Mouse (Mus musculus): Measurements from ENCODE around the gene Fgf18. TPM values are rescaled to one million over a fixed set of nuclear protein-coding genes. Genes with fewer than 3 reads are reported as not detected.

Gene Fgf18
- polyA plus RNA-seq, 1 experiment from 2014 or later = 10.9 TPM

DNA sequence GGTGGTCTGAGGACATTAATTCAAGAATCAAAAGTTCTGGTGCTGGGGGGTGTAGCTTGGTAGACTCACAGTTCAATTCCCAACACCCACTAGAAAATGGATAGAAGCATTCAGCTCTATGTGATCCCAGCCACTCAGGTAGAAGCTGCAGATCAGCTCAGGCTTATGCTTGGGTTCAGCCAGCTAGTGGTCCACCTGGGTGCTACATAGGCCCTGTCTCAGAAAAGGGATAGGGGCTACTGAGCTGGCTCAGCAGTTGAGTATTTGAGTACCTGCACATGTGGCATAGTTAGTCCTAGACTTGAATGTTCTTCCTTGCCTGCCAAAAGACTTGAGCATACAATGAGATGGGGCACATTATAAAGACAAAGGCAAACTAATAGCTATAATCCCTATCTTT lies 2.3 kb upstream of the Fgf18 start:
- no peak overlapping the region for H3K4me3 ChIP-seq (ENCODE audit: low read depth, low read length)
- H3K27me3 ChIP-seq (ENCODE audit: insufficient read depth, low read length) = peaks cover 23% of the 10 kb centered on the region
- no peak overlapping the region for H3K9ac ChIP-seq
- TF ChIP-seq CTCF (IDR thresholded peaks at IDR 0.05; ENCODE audit: low read depth) = no peak
- peaks cover 51% of the 10 kb centered on the region for H3K36me3 ChIP-seq (ENCODE audit: insufficient read depth)
- ATAC-seq (ENCODE audit: insufficient read depth) (no peak), DNase-seq (no peak)
- H3K9me3 ChIP-seq (ENCODE audit: low read depth, low read length) = no peaks in the 10 kb centered on the region
- peaks cover 22% of the 10 kb centered on the region for H3K4me1 ChIP-seq (ENCODE audit: insufficient read depth)
- no peak overlapping the region for H3K27ac ChIP-seq (ENCODE audit: low read depth)
- H3K4me2 ChIP-seq = no peak overlapping the region

DNA sequence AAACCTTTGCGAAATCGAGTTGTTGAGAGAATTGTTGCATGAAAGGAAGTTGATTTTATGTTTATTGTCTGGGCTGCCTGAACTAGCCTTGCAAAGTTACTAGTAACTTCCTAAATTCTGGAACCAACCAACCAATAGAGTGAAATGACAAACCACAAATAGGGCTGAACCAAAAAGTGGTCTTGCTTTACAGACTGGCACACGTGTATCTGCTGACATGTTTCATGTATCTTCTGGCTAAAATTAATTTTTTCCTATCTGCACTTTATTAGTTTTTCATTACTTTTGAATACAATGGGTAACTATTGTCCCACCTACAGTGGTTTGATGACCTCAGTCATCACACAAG lies 1.9 kb upstream of the Fgf18 start:
- 21% methylated on average over 3 of the region's 3 CpGs for WGBS
- DNase-seq (peak; percentile 17), ATAC-seq (ENCODE audit: insufficient read depth) (no peak)
- TF ChIP-seq CTCF (IDR thresholded peaks at IDR 0.05; ENCODE audit: low read depth) = no peak
- H3K9ac ChIP-seq = no peak overlapping the region
- no peak overlapping the region for H3K27ac ChIP-seq (ENCODE audit: low read depth)
- no peak overlapping the region for H3K4me2 ChIP-seq
- no peaks in the 10 kb centered on the region for H3K9me3 ChIP-seq (ENCODE audit: low read depth, low read length)
- H3K36me3 ChIP-seq (ENCODE audit: insufficient read depth) = peaks cover 47% of the 10 kb centered on the region
- peaks cover 26% of the 10 kb centered on the region for H3K27me3 ChIP-seq (ENCODE audit: insufficient read depth, low read length)
- H3K4me3 ChIP-seq (ENCODE audit: low read depth, low read length) = no peak overlapping the region
- peaks cover 24% of the 10 kb centered on the region for H3K4me1 ChIP-seq (ENCODE audit: insufficient read depth)

DNA sequence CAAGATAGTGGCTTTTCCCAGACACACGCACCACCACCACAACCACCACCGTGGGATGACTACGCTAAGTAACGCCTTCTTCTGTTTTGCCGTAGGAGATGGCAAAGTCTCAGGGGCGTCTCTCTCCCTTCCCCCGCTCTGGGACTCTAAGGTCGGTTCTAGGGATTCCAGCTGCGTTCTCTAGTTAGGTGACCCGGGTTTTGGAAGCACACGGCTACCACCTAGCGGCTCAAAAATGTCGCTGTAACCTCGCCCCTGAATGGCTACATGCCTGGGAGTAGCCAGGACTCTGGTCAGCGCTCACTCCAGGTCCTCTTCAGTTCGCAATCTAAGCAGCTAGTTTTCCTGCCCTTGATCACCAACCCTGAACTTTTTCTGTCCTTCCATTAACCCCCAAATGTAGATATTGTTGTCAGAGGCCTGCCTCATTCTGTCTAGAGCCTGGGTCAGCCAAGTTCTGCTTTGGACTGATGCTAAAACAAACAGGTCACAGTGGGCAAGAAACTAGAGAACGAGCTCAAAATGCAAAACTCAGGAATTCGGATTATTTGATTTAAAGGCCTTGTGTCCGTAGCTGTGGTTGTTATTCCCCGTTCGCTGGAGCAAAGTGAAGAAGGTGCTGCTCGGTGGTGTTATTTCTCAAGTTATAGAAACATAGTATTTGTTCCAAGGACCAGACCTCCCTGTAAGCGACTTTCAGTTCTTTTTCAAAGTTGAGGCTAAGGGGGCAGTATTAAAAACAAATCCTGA lies 1.3 kb upstream of the Fgf18 start:
- DNase-seq (peak; percentile 96), ATAC-seq (ENCODE audit: insufficient read depth) (peak; percentile 79)
- H3K9me3 ChIP-seq (ENCODE audit: low read depth, low read length) = no peaks in the 10 kb centered on the region
- H3K27me3 ChIP-seq (ENCODE audit: insufficient read depth, low read length) = peaks cover 30% of the 10 kb centered on the region
- peaks cover 42% of the 10 kb centered on the region for H3K36me3 ChIP-seq (ENCODE audit: insufficient read depth)
- 5% methylated on average over 23 of the region's 23 CpGs for WGBS
- peak overlapping the region; percentile 93 for H3K4me2 ChIP-seq
- no peak overlapping the region for H3K9ac ChIP-seq
- peak; percentile 83 for TF ChIP-seq CTCF (IDR thresholded peaks at IDR 0.05; ENCODE audit: low read depth)
- H3K4me1 ChIP-seq (ENCODE audit: insufficient read depth) = peaks cover 27% of the 10 kb centered on the region
- H3K4me3 ChIP-seq (ENCODE audit: low read depth, low read length) = peak overlapping the region; percentile 54
- H3K27ac ChIP-seq (ENCODE audit: low read depth) = no peak overlapping the region

DNA sequence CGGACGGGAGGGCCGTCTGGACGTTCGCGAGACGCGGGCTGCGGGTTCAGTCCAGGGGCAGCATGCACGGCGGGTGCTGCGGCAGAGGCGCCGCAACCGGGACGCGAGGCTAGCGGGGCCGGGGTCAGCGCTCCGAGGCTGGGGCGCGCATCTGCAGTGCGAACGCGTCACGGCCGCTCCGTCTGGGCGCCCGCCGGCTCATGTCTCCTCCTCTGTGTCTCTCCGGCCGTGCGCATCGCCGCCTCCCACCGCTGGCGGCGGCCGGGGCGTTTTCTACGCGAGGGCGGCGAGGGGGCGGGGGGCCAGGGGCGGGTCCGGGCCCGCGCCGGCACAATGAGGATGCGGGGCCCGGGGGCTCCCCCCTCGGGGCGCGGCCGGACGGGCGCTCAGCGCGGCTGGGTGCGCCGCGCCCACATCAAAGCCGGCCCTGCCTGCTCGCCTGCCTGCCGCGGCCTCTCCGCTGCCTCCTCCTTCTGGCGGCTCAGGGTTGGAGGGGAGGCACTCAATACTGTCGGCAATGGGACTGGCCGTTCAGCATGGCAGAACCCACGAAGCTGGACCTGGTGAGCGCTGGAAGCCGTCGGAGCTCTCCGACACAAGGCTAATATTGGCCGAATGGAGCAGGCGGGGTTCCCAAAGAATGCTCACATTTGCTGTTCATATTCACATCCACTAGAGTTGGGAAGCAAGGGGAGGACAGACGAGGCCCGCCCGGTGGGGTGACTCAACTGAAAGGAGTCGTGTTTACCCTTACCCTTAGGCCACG lies 555 bp upstream of the Fgf18 start:
- peaks cover 27% of the 10 kb centered on the region for H3K4me1 ChIP-seq (ENCODE audit: insufficient read depth)
- under 1% methylated on average over 70 of the region's 85 CpGs for WGBS

DNA sequence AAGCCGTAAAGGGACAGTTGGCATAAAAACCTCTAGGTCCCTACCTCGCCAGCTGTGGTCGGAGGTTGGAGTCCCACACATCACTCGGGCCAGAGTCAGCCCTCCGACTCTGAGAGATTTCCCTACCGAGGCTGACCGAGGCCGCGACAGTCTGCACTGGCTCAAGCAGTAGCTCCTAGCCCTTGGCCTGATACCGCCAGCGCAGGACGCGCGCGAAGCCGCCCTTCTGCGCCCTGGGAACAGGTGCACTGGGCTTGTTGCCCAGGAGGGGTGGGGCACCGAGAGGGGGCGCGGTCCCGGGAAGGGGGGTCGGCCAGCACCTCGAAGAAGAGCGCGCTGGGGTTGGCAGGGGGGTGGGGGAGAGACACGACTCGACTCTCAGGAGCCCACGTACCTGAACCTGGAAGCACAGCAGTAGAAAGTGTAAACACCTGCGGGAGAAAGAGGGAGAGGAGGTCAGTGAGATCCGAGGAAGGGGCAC lies 509 bp downstream of the Fgf18 start:
- peaks cover 24% of the 10 kb centered on the region for H3K36me3 ChIP-seq (ENCODE audit: insufficient read depth)
- WGBS = 2% methylated on average over 30 of the region's 30 CpGs
- H3K4me1 ChIP-seq (ENCODE audit: insufficient read depth) = peaks cover 27% of the 10 kb centered on the region
- TF ChIP-seq CTCF (IDR thresholded peaks at IDR 0.05; ENCODE audit: low read depth) = no peak
- no peaks in the 10 kb centered on the region for H3K9me3 ChIP-seq (ENCODE audit: low read depth, low read length)
- H3K4me2 ChIP-seq = peak overlapping the region; percentile 93
- no peak for ATAC-seq (ENCODE audit: insufficient read depth)
- H3K4me3 ChIP-seq (ENCODE audit: low read depth, low read length) = peak overlapping the region; percentile 54
- peaks cover 30% of the 10 kb centered on the region for H3K27me3 ChIP-seq (ENCODE audit: insufficient read depth, low read length)
- DNase-seq = peak; percentile 50
- H3K27ac ChIP-seq (ENCODE audit: low read depth) = no peak overlapping the region
- H3K9ac ChIP-seq = peak overlapping the region; percentile 50

More for the DNA sequence above, 555 bp upstream of the Fgf18 start:
- Histone ChIP-seq H3K9me3 (ENCODE audit: low read depth, low read length) (no peaks in the 10 kb centered on the region), H3K36me3 (ENCODE audit: insufficient read depth) (peaks cover 35% of the 10 kb centered on the region), H3K9ac (peak overlapping the region; percentile 50), H3K4me3 (ENCODE audit: low read depth, low read length) (peak overlapping the region; percentile 54), H3K27ac (ENCODE audit: low read depth) (peak overlapping the region; percentile 30; the same call in 1 of the 2 replicates), H3K27me3 (ENCODE audit: insufficient read depth, low read length) (peaks cover 30% of the 10 kb centered on the region), H3K4me2 (peak overlapping the region; percentile 93)
- peak; percentile 69 for ATAC-seq (ENCODE audit: insufficient read depth)
- TF ChIP-seq CTCF (IDR thresholded peaks at IDR 0.05; ENCODE audit: low read depth) = no peak
- DNase-seq = peak; percentile 73

DNA sequence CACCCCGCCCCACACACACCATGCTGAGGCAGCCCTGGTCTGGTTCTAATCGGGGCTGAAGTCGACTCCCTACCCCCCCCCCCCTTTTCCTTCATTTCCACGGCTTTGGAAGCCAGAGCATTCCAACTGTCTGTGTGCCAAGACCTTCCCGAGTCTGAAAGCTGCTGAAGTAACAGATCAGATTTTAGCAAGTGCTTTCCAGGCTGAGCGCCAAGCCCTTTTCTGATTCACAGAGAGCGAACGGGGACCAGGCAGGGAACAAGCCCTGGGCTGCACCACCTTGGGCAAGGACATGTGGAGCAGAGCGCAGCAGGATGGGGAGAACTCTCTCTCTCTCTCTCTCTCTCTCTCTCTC lies 1.1 kb downstream of the Fgf18 start:
- peak; percentile 9; the same call in 1 of the 2 replicates for ATAC-seq (ENCODE audit: insufficient read depth)
- H3K9ac ChIP-seq = no peak overlapping the region
- WGBS = 8% methylated on average over 9 of the region's 9 CpGs
- peaks cover 27% of the 10 kb centered on the region for H3K4me1 ChIP-seq (ENCODE audit: insufficient read depth)
- peak overlapping the region; percentile 93; the same call in 1 of the 2 replicates for H3K4me2 ChIP-seq
- no peak for TF ChIP-seq CTCF (IDR thresholded peaks at IDR 0.05; ENCODE audit: low read depth)
- DNase-seq = peak; percentile 93
- no peak overlapping the region; the same call in none of the 2 replicates for H3K4me3 ChIP-seq (ENCODE audit: low read depth, low read length)
- H3K36me3 ChIP-seq (ENCODE audit: insufficient read depth) = peaks cover 19% of the 10 kb centered on the region
- H3K9me3 ChIP-seq (ENCODE audit: low read depth, low read length) = no peaks in the 10 kb centered on the region
- H3K27me3 ChIP-seq (ENCODE audit: insufficient read depth, low read length) = peaks cover 30% of the 10 kb centered on the region
- H3K27ac ChIP-seq (ENCODE audit: low read depth) = no peak overlapping the region

All from lung, embryonic 14.5 days (tissue).